Mouse (Mus musculus) olfactory bulb, adult 2 months (tissue): ENCODE measurements around the gene Doc2b. TPM values are rescaled to one million over a fixed set of nuclear protein-coding genes. Genes with fewer than 3 reads are reported as not detected.
"Not testable (repeated sequence)": the region's sequence is repeated elsewhere in the genome, so short reads cannot be mapped to it uniquely, and the experiment has no call there.

Experiments
- H3K27ac ChIP-seq: fragments of 200-500 bp; 2 replicates; pipeline ENCODE4 v1.5.1; 2012; ENCODE audit warnings: low read depth, low read length; ENCODE audit not compliant: insufficient read depth
- H3K4me1 ChIP-seq: fragments of 200-500 bp; 2 replicates; pipeline ENCODE4 v1.6.1; 2012; ENCODE audit warnings: low read length; ENCODE audit not compliant: control insufficient read depth, insufficient read depth
- H3K4me3 ChIP-seq: fragments of 200-500 bp; 2 replicates; pipeline ENCODE4 v1.5.1; 2012; ENCODE audit warnings: mild to moderate bottlenecking, low read depth, low read length, moderate library complexity; ENCODE audit not compliant: insufficient read depth
- CTCF ChIP-seq: fragments of 200-500 bp; IDR thresholded peaks from 2 replicates; pipeline ENCODE4 v1.5.1; 2012; ENCODE audit warnings: low read depth, mild to moderate bottlenecking, low read length, moderate library complexity; ENCODE audit not compliant: insufficient read depth
- POLR2A ChIP-seq: fragments of 200-500 bp; IDR thresholded peaks from 2 replicates; pipeline ENCODE4 v1.6.1; 2012; ENCODE audit warnings: mild to moderate bottlenecking, low read depth, low read length, moderate library complexity; ENCODE audit not compliant: insufficient read depth
- WGBS: fragments of 180-500 bp; shearing (Covaris S2); methylation state at CpG from one replicate; pipeline ENCODE4 v1.1.7; 2018; 5-methylcytosine and 5-hydroxymethylcytosine counted together
- polyA plus RNA-seq: library from polyadenylated mRNA; stranded (reverse); fragments of >200 nt; gene quantifications from 2 replicates; pipeline ENCODE4 v1.2.4, GENCODE M21; 2012; ENCODE audit warnings: low replicate concordance; ENCODE audit not compliant: missing spikeins, insufficient read depth, insufficient read length

The Doc2b gene
- polyA plus RNA-seq, 1 experiment, result not detected

- peak within 1 kb of the TSS; percentile 90 for H3K4me3 ChIP-seq
- H3K4me1 ChIP-seq, result peaks cover 5% of the 10 kb centered on the region
- TF ChIP-seq POLR2A (peak; percentile 90), CTCF (no peak)
- peak within 1 kb of the TSS; percentile 97 for H3K27ac ChIP-seq
- whole genome bisulfite sequencing, result under 1% methylated on average over 73 of the region's 76 CpGs
Observed at GRCm38 (mm10) chr11:75732434-75733226, 63.2 kb downstream of the Doc2b start, which contains the start of gene Ywhae. TSS of gene Ywhae (plus strand) at chr11:75732869.

- WGBS, result 89% methylated on average over 6 of the region's 6 CpGs
- not testable (repeated sequence) for H3K27ac ChIP-seq, H3K4me3 ChIP-seq, H3K4me1 ChIP-seq
Observed at GRCm38 (mm10) chr11:75727659-75728058, 68.2 kb downstream of the Doc2b start.

DNA sequence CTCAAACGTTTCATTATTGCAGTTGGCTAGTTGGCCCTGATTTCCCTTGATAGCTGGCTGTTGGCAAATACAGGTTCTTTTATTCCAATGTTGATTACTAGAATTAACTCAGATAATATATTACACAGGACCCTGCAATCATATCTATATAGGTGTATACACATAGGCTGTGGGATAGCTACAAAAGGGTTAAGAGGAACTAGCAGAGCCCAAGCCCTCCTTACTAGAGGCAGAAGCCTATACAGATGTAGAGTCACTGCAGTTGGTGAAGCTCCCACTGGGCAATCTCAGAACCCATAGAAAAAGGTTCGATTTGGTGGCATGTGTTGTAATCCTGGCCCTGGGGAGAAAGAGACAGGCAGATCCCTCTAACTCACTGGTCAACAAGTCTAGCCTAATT lies 68.7 kb downstream of the Doc2b start:
- H3K27ac ChIP-seq, result no peak overlapping the region
- no peak overlapping the region for H3K4me3 ChIP-seq
- H3K4me1 ChIP-seq, result no peaks in the 10 kb centered on the region
- 71% methylated on average over 2 of the region's 2 CpGs for WGBS
- no peak for TF ChIP-seq CTCF
- TF ChIP-seq POLR2A, result no peak

GRCm38 (mm10) chr11:75722339-75722738 lies 73.5 kb downstream of the Doc2b start:
- TF ChIP-seq CTCF (no peak), POLR2A (no peak)
- no peaks in the 10 kb centered on the region for H3K4me1 ChIP-seq
- WGBS, result 39% methylated on average over 4 of the region's 4 CpGs

More at GRCm38 (mm10) chr11:75722339-75722738, 73.5 kb downstream of the Doc2b start:
- Histone ChIP-seq H3K4me3 (no peak overlapping the region), H3K27ac (no peak overlapping the region)

Other genes with a start within 250 kb of the Doc2b start
- gene Pitpna, start 208.0 kb downstream of the Doc2b start, polyA plus RNA-seq, result 209 and 678 TPM in 2 replicates
- gene Inpp5k, start 165.1 kb downstream of the Doc2b start, polyA plus RNA-seq, result not detected in 2 replicates
- not detected in 2 replicates for gene Myo1c, start 145.5 kb downstream of the Doc2b start, polyA plus RNA-seq
- not detected in 2 replicates for gene Crk, start 116.8 kb downstream of the Doc2b start, polyA plus RNA-seq
- gene Ywhae, start 63.2 kb downstream of the Doc2b start, polyA plus RNA-seq, result 855 and 954 TPM in 2 replicates
- gene Rph3al, start 142.4 kb upstream of the Doc2b start, polyA plus RNA-seq, result not detected in 2 replicates
- not detected in 2 replicates for gene 1700016K19Rik, start 203.9 kb upstream of the Doc2b start, polyA plus RNA-seq
- gene Rflnb, start 231.7 kb upstream of the Doc2b start, polyA plus RNA-seq, result not detected in 2 replicates